Mouse (Mus musculus) limb, embryonic 10.5 days (tissue): ENCODE results near the gene Otop1. TPM values are rescaled to one million over a fixed set of nuclear protein-coding genes. Genes with fewer than 3 reads are reported as not detected.
A peak's percentile ranks its signal among the peaks of the same experiment; 100 is the strongest.

Source experiments
- DNase-seq: peaks from one replicate; pipeline ENCODE4 v3.0.0-alpha.2; 2017; ENCODE audit warnings: low spot score
- H3K27ac ChIP-seq: fragments of 300-500 bp; sonication (generic); 2 replicates; pipeline ENCODE4 v1.5.1; 2016; ENCODE audit warnings: mild to moderate bottlenecking
- H3K27me3 ChIP-seq: fragments of 300-500 bp; sonication (generic); 2 replicates; pipeline ENCODE4 v1.6.1; 2016; ENCODE audit warnings: low read depth, mild to moderate bottlenecking; ENCODE audit not compliant: poor library complexity, severe bottlenecking
- H3K36me3 ChIP-seq: fragments of 300-500 bp; sonication (generic); 2 replicates; pipeline ENCODE4 v1.6.1; 2016; ENCODE audit warnings: mild to moderate bottlenecking, moderate library complexity
- H3K4me1 ChIP-seq: fragments of 300-500 bp; sonication (generic); 2 replicates; pipeline ENCODE4 v1.6.1; 2016
- H3K4me3 ChIP-seq: fragments of 300-500 bp; sonication (generic); 2 replicates; pipeline ENCODE4 v1.5.1; 2016; ENCODE audit warnings: mild to moderate bottlenecking, moderate library complexity
- H3K9me3 ChIP-seq: fragments of 300-500 bp; sonication (generic); replicated peaks from 2 replicates; pipeline ENCODE4 v1.6.1; 2016; ENCODE audit warnings: mild to moderate bottlenecking
- WGBS: fragments of 180-500 bp; shearing (Covaris S2); methylation state at CpG from one replicate; pipeline ENCODE4 v1.1.7; 2016; 5-methylcytosine and 5-hydroxymethylcytosine counted together
- polyA plus RNA-seq: library from polyadenylated mRNA; unstranded; fragments of >200 nt; fragmentation: Nextera tagmentation; extraction: Ambion mirVana; gene quantifications from 2 replicates; pipeline ENCODE4 v1.2.1, GENCODE M21; 2016

Gene Otop1
- 0.19 TPM in 1 of 2 replicates, not detected in the other for polyA plus RNA-seq

DNA sequence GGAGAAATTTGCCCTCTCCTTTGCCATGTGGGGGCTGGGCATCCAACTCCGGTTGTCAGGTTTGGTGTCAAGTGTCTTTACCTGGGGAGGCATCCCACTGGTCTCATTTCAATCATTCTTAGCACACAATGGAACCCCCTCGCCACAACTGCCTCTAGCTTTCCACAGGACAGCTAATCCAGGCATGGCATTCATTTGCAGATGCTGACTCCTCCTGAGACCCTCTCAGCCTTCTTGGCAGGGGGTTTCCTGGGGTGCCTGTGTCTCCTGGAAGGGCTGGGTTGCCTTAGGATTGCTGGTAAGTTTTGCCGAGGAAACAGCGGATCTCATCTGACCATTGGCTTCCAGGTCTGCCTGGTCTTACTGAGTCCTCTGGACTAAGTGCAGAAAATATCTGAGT lies at the start of gene Otop1:
TSS of gene Otop1 (plus strand) at position 202 of the 400 bp plus-strand sequence.
- no peaks in the 10 kb centered on the region for H3K9me3 ChIP-seq
- 12% methylated on average over 4 of the region's 4 CpGs for WGBS
- peak within 1 kb of the TSS; percentile 47 for H3K4me3 ChIP-seq
- peaks cover 79% of the 10 kb centered on the region for H3K27me3 ChIP-seq
- no peak within 1 kb of the TSS for H3K27ac ChIP-seq
- peaks cover 18% of the 10 kb centered on the region for H3K4me1 ChIP-seq
- H3K36me3 ChIP-seq, result peaks cover 8% of the 10 kb centered on the region
- no peak for DNase-seq

- H3K4me1 ChIP-seq, result no peaks in the 10 kb centered on the region
- no peaks in the 10 kb centered on the region for H3K9me3 ChIP-seq
- WGBS, result 75% methylated on average over 4 of the region's 4 CpGs
- peaks cover 66% of the 10 kb centered on the region for H3K36me3 ChIP-seq
- no peak overlapping the region for H3K27ac ChIP-seq
- no peaks in the 10 kb centered on the region for H3K27me3 ChIP-seq
- DNase-seq, result peak; percentile 75
- H3K4me3 ChIP-seq, result no peak overlapping the region
Observed at GRCm38 (mm10) chr5:38235422-38235821, 40.4 kb upstream of the Otop1 start.

GRCm38 (mm10) chr5:38236627-38237026 lies 39.1 kb upstream of the Otop1 start:
- Histone ChIP-seq H3K36me3 (peaks cover 54% of the 10 kb centered on the region), H3K4me1 (peaks cover 5% of the 10 kb centered on the region; the same call in 1 of the 2 replicates), H3K4me3 (no peak overlapping the region), H3K27me3 (no peaks in the 10 kb centered on the region), H3K9me3 (no peaks in the 10 kb centered on the region), H3K27ac (no peak overlapping the region)
- no peak for DNase-seq
- WGBS, result 99% methylated on average over 2 of the region's 2 CpGs

- 66% methylated on average over 5 of the region's 5 CpGs for WGBS
- H3K9me3 ChIP-seq, result no peaks in the 10 kb centered on the region
- no peak for DNase-seq
- peaks cover 5% of the 10 kb centered on the region; the same call in 1 of the 2 replicates for H3K4me1 ChIP-seq
- H3K4me3 ChIP-seq, result no peak overlapping the region
- no peak overlapping the region for H3K27ac ChIP-seq
- peaks cover 12% of the 10 kb centered on the region for H3K36me3 ChIP-seq
- no peaks in the 10 kb centered on the region for H3K27me3 ChIP-seq
Observed at GRCm38 (mm10) chr5:38240727-38241472, 34.9 kb upstream of the Otop1 start.

- H3K4me3 ChIP-seq, result no peak overlapping the region
- 96% methylated on average over 3 of the region's 3 CpGs for WGBS
- H3K27ac ChIP-seq, result no peak overlapping the region
- H3K4me1 ChIP-seq, result peaks cover 5% of the 10 kb centered on the region; the same call in 1 of the 2 replicates
- peaks cover 6% of the 10 kb centered on the region for H3K36me3 ChIP-seq
- no peaks in the 10 kb centered on the region for H3K27me3 ChIP-seq
- no peak for DNase-seq
- no peaks in the 10 kb centered on the region for H3K9me3 ChIP-seq
Observed at GRCm38 (mm10) chr5:38241473-38241834, 34.3 kb upstream of the Otop1 start.

DNA sequence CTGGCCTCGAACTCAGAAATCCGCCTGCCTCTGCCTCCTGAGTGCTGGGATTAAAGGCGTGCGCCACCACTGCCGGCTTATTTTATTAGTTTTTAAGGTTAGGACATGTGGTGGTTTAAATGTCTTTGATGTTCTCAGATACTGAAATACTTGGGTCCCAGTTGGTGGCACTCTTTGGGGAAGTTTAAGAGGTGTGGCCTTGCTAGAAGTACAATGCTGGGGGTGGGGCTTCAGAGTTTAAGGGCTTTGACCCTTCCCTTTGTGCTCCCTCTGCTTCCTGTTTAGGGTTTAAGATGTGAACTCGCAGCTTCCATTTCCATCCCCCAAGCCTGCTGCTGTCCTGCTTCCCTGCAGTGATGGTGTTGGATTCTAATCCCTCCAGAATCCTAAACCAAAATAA lies 33.8 kb upstream of the Otop1 start:
- H3K4me1 ChIP-seq, result peaks cover 5% of the 10 kb centered on the region; the same call in 1 of the 2 replicates
- no peak for DNase-seq
- no peaks in the 10 kb centered on the region for H3K9me3 ChIP-seq
- H3K36me3 ChIP-seq, result peaks cover 1% of the 10 kb centered on the region; the same call in 1 of the 2 replicates
- no peaks in the 10 kb centered on the region for H3K27me3 ChIP-seq
- no peak overlapping the region for H3K27ac ChIP-seq
- 86% methylated on average over 6 of the region's 6 CpGs for WGBS
- H3K4me3 ChIP-seq, result no peak overlapping the region

GRCm38 (mm10) chr5:38255195-38255594 lies 20.6 kb upstream of the Otop1 start:
- no peaks in the 10 kb centered on the region for H3K4me1 ChIP-seq
- no peak overlapping the region for H3K4me3 ChIP-seq
- no peaks in the 10 kb centered on the region for H3K9me3 ChIP-seq
- 42% methylated on average over 4 of the region's 4 CpGs for WGBS
- H3K27ac ChIP-seq, result no peak overlapping the region
- H3K36me3 ChIP-seq, result no peaks in the 10 kb centered on the region
- H3K27me3 ChIP-seq, result no peaks in the 10 kb centered on the region
- no peak for DNase-seq

GRCm38 (mm10) chr5:38255644-38256043 lies 20.1 kb upstream of the Otop1 start:
- H3K27ac ChIP-seq, result no peak overlapping the region
- H3K4me1 ChIP-seq, result peaks cover under 1% of the 10 kb centered on the region; the same call in 1 of the 2 replicates
- no peaks in the 10 kb centered on the region for H3K27me3 ChIP-seq
- no peak for DNase-seq
- H3K36me3 ChIP-seq, result no peaks in the 10 kb centered on the region
- H3K4me3 ChIP-seq, result no peak overlapping the region
- WGBS, result 87% methylated on average over 3 of the region's 3 CpGs
- H3K9me3 ChIP-seq, result no peaks in the 10 kb centered on the region

GRCm38 (mm10) chr5:38256551-38256950 lies 19.2 kb upstream of the Otop1 start:
- no peaks in the 10 kb centered on the region for H3K9me3 ChIP-seq
- H3K4me3 ChIP-seq, result no peak overlapping the region
- WGBS, result 83% methylated on average over 1 of the region's 1 CpGs
- DNase-seq, result no peak
- H3K4me1 ChIP-seq, result peaks cover 8% of the 10 kb centered on the region
- H3K27ac ChIP-seq, result no peak overlapping the region
- H3K36me3 ChIP-seq, result no peaks in the 10 kb centered on the region
- H3K27me3 ChIP-seq, result no peaks in the 10 kb centered on the region

GRCm38 (mm10) chr5:38258034-38258772 lies 17.6 kb upstream of the Otop1 start:
- H3K27ac ChIP-seq, result no peak overlapping the region
- no peak for DNase-seq

DNA sequence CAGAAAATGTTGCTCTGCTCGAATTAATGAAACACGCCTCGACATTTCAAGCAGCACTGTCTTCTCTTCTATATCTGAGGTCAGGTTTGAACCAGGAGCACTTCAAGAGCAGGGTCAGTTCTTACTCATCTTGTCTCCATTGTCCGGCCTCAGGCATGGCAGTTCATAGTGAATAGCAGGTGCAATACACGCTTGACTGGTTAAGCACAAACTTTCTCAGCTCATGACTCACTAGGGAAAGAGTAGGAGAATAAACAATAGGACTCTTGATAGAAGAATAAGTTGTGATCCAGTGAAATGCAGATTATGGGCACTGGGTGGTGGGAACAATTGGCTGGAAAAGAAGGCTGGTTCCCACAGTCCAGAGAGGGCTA lies 17.0 kb upstream of the Otop1 start:
- peaks cover 16% of the 10 kb centered on the region for H3K36me3 ChIP-seq
- 90% methylated on average over 5 of the region's 5 CpGs for WGBS

More at GRCm38 (mm10) chr5:38258034-38258772, 17.6 kb upstream of the Otop1 start:
- Histone ChIP-seq H3K4me3 (no peak overlapping the region), H3K36me3 (peaks cover 11% of the 10 kb centered on the region), H3K27me3 (no peaks in the 10 kb centered on the region), H3K9me3 (no peaks in the 10 kb centered on the region), H3K4me1 (peaks cover 8% of the 10 kb centered on the region)
- 79% methylated on average over 8 of the region's 8 CpGs for WGBS

GRCm38 (mm10) chr5:38259455-38260106 lies 16.2 kb upstream of the Otop1 start:
- H3K36me3 ChIP-seq, result peaks cover 25% of the 10 kb centered on the region
- 45% methylated on average over 9 of the region's 9 CpGs for WGBS
- no peak for DNase-seq

More for the DNA sequence above, 17.0 kb upstream of the Otop1 start:
- no peaks in the 10 kb centered on the region for H3K9me3 ChIP-seq
- no peaks in the 10 kb centered on the region for H3K27me3 ChIP-seq
- H3K27ac ChIP-seq, result no peak overlapping the region
- H3K4me1 ChIP-seq, result peaks cover 8% of the 10 kb centered on the region
- no peak for DNase-seq
- H3K4me3 ChIP-seq, result no peak overlapping the region

More at GRCm38 (mm10) chr5:38259455-38260106, 16.2 kb upstream of the Otop1 start:
- H3K27ac ChIP-seq, result peak overlapping the region; percentile 91
- H3K4me1 ChIP-seq, result peaks cover 8% of the 10 kb centered on the region
- H3K9me3 ChIP-seq, result no peaks in the 10 kb centered on the region
- H3K4me3 ChIP-seq, result peak overlapping the region; percentile 84
- H3K27me3 ChIP-seq, result no peaks in the 10 kb centered on the region
